Mouse (Mus musculus): Measurements from ENCODE around the gene Gm17387. TPM values are rescaled to one million over a fixed set of nuclear protein-coding genes. Genes with fewer than 3 reads are reported as not detected.
"Not testable (repeated sequence)": the region's sequence is repeated elsewhere in the genome, so short reads cannot be mapped to it uniquely, and the experiment has no call there.

Gm17387 gene
- polyA plus RNA-seq, 1 experiment from 2014 or later = not detected

DNA sequence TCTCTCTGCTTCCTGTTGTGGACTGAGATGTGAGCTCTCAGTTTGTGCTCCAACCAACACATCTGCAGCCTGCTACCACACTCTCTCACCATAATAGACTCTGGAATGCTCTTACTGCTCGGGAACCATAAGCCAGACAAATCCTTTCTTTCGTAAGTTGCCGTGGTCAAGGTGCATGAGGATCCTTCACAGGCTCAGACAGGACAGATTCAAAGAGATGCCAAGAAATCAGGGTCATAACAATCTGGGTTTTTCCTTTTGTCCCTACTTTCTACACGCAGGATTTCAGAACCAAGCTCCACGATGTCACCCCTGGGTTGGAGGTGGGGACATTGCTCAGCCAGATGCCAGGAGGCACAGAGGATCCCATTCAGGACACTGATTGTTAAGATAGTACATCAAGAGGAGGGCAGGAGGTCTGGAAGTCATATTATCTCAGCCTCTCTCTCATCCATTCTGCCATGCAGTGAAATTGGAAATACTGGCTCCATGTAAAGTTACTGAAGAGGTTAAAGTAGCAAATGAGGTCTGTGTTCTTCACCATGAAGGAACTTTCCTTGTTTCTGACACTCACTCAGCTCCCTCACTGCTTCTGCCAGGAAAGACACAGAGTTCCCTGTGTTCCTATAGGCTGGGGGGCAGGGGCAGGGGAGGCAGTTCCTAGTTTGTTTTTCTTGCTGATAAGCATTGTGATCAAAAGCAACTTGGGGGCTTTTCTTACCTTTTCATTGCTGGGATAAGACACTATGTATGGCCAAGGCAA lies 25.5 kb upstream of the Gm17387 start:
- Histone ChIP-seq H3K9me3 (no peaks in the 10 kb centered on the region), H3K36me3 (no peaks in the 10 kb centered on the region), H3K9ac (no peak overlapping the region), H3K4me3 (no peak overlapping the region), H3K4me2 (no peak overlapping the region), H3K4me1 (peaks cover 3% of the 10 kb centered on the region), H3K27ac (no peak overlapping the region), H3K27me3 (no peaks in the 10 kb centered on the region)
- ATAC-seq (ENCODE audit: borderline replicate concordance, extremely low read depth, low FRiP score, low TSS enrichment) = no peak
- 73% methylated on average over 5 of the region's 5 CpGs for WGBS

DNA sequence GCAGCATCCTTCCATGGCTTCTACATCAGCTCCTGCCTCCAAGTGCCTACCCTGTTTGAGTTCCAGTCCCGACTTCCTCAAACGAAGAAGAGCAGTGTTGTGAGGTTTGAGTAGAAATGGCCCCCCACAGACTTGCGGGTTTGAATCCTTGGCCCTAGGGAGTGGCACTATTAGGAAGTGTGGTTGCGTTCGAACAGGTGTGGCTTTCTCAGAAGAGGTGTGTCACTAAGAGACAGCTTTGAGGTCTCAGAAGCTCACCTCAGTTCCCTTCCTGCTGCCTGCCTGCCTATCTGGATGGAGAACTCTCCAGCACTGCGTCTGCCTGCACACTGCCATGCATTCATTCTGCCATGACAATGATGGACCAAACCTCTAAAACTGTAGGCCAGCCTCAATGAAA lies 22.5 kb upstream of the Gm17387 start:
- WGBS = 87% methylated on average over 6 of the region's 6 CpGs
- no peaks in the 10 kb centered on the region for H3K36me3 ChIP-seq
- no peaks in the 10 kb centered on the region for H3K9me3 ChIP-seq
- peaks cover 29% of the 10 kb centered on the region for H3K4me1 ChIP-seq
- H3K27me3 ChIP-seq = no peaks in the 10 kb centered on the region
- H3K4me2 ChIP-seq = no peak overlapping the region
- no peak for ATAC-seq (ENCODE audit: borderline replicate concordance, extremely low read depth, low FRiP score, low TSS enrichment)
- H3K4me3 ChIP-seq = no peak overlapping the region
- no peak overlapping the region for H3K9ac ChIP-seq
- no peak overlapping the region for H3K27ac ChIP-seq

DNA sequence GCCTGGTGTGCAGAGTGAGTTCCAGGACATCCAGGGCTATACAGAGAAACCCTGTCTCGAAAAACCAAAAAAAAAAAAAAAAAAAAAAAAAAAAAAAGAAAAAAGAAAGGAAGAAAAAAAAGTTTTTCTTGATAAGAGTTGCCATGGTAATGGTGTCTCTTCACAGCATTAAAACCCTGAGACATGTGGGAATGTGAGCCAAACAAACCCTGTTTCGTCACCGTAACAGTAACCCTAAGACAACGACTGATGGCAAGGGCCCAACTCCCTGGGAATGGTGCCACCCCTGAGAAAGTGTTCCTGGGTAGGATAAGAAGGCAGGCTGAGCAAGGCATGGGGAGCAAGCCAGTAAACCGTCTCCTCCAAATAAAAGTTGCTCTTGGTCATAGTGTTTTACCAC lies 22.0 kb upstream of the Gm17387 start:
- no peak overlapping the region for H3K4me2 ChIP-seq
- H3K4me1 ChIP-seq = peaks cover 29% of the 10 kb centered on the region
- no peak for ATAC-seq (ENCODE audit: borderline replicate concordance, extremely low read depth, low FRiP score, low TSS enrichment)
- H3K9ac ChIP-seq = no peak overlapping the region
- 53% methylated on average over 5 of the region's 5 CpGs for WGBS
- H3K9me3 ChIP-seq = no peaks in the 10 kb centered on the region
- no peak overlapping the region for H3K27ac ChIP-seq
- H3K27me3 ChIP-seq = no peaks in the 10 kb centered on the region
- no peaks in the 10 kb centered on the region for H3K36me3 ChIP-seq
- H3K4me3 ChIP-seq = no peak overlapping the region

DNA sequence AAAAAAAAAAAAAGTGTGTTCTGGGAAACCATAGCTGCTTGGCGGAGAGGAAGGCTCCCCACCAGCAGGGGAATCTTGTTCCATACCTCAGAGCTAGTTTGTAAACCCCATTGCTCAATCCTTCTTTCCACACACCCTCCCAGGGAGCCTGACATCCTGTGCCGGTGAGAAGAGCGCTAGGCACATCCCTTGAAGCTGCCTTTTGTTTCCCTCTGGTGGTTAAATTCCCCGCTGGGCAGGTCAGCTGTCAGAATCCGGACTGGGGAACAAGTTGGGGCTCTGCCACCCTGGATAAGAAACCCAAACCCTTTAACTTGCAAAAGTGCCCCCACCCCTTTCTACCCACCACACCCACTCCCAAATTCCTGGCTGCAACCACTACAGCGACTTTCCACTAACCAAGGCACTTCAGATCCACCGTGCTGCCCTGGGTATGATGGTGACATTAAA lies 20.6 kb upstream of the Gm17387 start:
- Histone ChIP-seq H3K27me3 (no peaks in the 10 kb centered on the region), H3K4me1 (peaks cover 29% of the 10 kb centered on the region), H3K36me3 (no peaks in the 10 kb centered on the region), H3K4me2 (peak overlapping the region; percentile 65), H3K9me3 (no peaks in the 10 kb centered on the region), H3K27ac (no peak overlapping the region), H3K9ac (no peak overlapping the region), H3K4me3 (0 out of 2 replicates have a peak overlapping the region, but pooled peaks have one; percentile 28)
- 8% methylated on average over 7 of the region's 7 CpGs for WGBS
- ATAC-seq (ENCODE audit: borderline replicate concordance, extremely low read depth, low FRiP score, low TSS enrichment) = peak; percentile 37; the same call in 1 of the 2 replicates

DNA sequence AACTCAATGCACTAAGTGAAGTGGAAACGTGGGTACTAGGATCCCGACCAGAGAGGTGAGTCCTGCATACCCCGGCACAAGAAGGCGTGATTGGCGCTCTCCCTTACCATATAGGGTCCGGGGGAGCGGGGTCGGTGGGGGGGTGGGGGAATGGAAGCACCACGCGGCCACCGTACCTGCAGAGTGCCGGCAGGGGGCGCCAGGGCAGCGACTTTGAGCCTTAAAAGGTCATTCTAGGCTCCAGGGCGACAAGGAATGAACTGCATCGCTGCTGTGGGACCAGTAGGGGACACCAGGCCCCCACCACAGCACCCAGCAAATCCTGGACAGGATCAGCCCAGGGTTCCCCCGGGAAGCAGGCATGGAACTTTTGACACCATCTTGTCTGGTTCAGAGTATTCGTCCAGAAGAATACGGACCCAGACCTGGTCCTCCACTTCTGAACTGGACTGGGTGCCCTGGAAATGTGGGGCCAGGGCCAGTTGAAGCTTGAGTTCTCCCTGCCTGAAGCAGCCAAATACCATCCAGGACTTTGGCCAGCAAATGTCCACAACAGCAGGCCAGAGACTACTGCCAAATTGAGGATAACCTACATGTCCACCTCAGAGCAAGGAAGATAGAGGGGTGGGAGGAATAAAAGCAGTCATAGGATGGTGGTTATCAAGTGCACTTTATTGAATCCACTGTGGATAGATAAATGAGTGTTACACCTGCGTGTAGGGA lies 19.8 kb upstream of the Gm17387 start:
- ATAC-seq (ENCODE audit: borderline replicate concordance, extremely low read depth, low FRiP score, low TSS enrichment) = peak; percentile 80
- Histone ChIP-seq H3K27ac (peak overlapping the region; percentile 57), H3K27me3 (no peaks in the 10 kb centered on the region), H3K9ac (0 out of 2 replicates have a peak overlapping the region, but pooled peaks have one; percentile 13), H3K4me1 (peaks cover 29% of the 10 kb centered on the region), H3K9me3 (no peaks in the 10 kb centered on the region), H3K4me2 (peak overlapping the region; percentile 65), H3K36me3 (no peaks in the 10 kb centered on the region), H3K4me3 (peak overlapping the region; percentile 28)
- WGBS = 6% methylated on average over 20 of the region's 20 CpGs

DNA sequence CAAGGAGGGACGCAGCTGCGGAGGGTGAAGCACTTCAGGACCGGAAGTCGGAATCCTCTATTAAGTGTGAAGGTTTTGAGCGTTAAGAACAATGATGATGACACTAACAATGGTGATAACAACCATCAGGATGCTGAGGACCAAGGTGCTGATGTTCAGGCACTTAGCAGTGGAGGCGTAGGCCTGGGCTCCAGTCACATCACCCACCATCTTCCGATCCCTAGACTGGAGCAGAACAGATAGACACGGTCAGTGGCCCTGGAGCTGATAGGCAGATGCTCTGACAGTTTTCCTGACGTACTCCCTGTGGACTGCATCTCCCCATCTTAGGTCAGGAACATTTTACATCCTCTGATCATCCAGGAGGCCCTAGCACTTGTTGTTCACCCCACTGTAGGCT lies 19.3 kb upstream of the Gm17387 start:
- ATAC-seq (ENCODE audit: borderline replicate concordance, extremely low read depth, low FRiP score, low TSS enrichment) = no peak
- Histone ChIP-seq H3K27ac (peak overlapping the region; percentile 57; the same call in 1 of the 2 replicates), H3K4me2 (peak overlapping the region; percentile 65), H3K9ac (peak overlapping the region; percentile 46; the same call in 1 of the 2 replicates), H3K9me3 (no peaks in the 10 kb centered on the region), H3K36me3 (no peaks in the 10 kb centered on the region), H3K4me3 (peak overlapping the region; percentile 50), H3K4me1 (peaks cover 29% of the 10 kb centered on the region), H3K27me3 (no peaks in the 10 kb centered on the region)
- 74% methylated on average over 9 of the region's 9 CpGs for WGBS

DNA sequence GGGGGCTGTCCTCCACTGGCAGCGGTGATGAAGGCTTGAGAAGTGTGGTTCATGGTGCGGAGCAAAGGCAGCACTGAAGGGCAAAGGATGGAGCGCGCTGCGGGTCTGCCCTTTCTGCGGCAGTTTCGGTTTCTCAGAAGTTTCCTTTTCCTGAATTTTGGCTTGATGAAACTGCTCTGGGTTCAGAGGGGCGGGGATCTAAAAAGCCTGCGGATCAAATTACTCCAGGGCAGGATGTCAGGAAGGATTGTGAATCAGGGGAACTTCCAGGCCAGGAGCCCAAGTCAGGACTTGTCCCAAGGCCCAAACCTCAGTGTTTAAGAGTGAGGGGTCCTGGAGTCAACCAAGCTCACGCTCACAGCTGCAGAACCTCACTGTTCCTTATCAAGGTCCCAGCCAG lies 18.3 kb upstream of the Gm17387 start, which contains the start of gene Ifitm3:
Gene Ifitm3, minus strand, starts transcription at position 178 of the 400 bp plus-strand sequence.
- H3K4me3 ChIP-seq = peak within 1 kb of the TSS; percentile 50
- no peaks in the 10 kb centered on the region for H3K36me3 ChIP-seq
- WGBS = 2% methylated on average over 10 of the region's 10 CpGs
- H3K27ac ChIP-seq = peak within 1 kb of the TSS; percentile 76
- H3K4me2 ChIP-seq = peak within 1 kb of the TSS; percentile 65
- peaks cover 29% of the 10 kb centered on the region for H3K4me1 ChIP-seq
- no peaks in the 10 kb centered on the region for H3K27me3 ChIP-seq
- H3K9ac ChIP-seq = peak within 1 kb of the TSS; percentile 46
- peak; percentile 27; the same call in 1 of the 2 replicates for ATAC-seq (ENCODE audit: borderline replicate concordance, extremely low read depth, low FRiP score, low TSS enrichment)
- no peaks in the 10 kb centered on the region for H3K9me3 ChIP-seq

DNA sequence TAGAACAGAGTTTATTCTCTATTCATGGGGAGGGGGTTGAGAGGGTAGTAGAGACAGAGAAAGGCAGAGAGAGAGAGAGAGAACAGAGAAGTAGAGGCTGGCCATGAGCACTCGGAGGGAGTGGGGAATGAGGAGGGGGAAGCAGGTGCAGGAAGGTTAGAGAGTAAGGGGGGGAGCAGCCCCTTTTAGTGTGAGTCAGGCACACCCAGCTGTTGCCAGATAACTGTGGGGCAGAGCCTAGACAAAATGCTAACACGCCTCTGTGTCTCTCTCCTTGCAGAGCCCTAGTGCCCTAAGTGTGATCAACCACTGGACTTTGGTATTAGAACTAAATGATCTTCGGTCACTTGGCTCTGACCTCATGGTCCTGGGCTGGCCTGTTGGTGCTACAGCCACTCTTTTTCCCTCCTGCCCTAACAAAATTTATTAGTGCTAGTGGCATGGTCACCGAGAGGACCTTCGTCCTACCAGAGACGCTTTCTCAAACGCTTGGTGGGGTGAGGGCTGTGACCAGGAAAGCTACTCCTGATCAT lies 17.6 kb upstream of the Gm17387 start:
- no peak for ATAC-seq (ENCODE audit: borderline replicate concordance, extremely low read depth, low FRiP score, low TSS enrichment)
- no peaks in the 10 kb centered on the region for H3K36me3 ChIP-seq

DNA sequence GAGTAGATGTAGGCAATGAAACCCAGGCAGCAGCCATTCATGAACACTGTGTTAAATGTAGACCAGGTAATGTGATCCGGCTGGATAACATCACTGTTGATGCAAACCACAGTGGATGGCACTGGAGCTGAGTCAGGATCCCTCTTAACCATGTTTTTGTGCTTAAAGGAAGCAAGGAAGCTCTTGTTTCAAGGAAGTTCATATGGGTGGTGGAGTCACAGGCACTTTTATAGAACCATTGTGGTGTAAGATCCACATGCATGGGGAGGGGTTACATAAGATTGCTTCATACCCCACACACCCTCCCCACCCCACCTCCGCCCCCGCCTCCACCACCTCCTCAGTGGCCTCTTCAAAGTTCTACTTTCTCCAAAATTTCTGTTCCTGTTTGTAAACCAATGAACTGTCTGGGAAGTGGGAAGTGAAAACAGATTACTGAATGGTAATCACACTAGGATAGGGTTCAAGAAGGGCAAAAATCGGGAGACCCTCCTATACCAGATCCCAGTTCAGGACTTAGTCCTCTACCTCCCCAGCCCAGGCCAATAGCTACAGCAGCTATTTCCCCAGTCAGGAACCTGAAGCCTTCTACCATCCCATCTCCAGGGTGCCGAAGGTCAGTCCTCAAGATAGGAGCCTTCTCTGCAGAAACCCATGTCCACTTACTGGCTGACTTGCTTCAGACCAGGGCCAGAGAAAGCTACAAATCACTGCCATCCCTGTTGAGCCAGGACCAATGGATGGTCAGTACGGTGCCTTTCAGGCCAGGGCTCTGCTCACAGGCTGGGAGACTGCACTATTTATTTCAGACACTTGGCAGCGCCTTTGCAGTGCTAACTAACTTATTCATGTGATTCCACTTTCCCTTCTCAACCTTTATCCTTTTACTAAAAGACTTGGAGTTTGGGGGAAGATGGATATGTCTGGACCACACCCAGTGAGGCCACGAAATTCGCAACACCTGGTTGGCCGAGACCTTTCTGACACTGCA lies 11.9 kb upstream of the Gm17387 start:
- Histone ChIP-seq H3K9ac (no peak overlapping the region), H3K27ac (no peak overlapping the region), H3K4me2 (no peak overlapping the region), H3K9me3 (no peaks in the 10 kb centered on the region), H3K36me3 (no peaks in the 10 kb centered on the region), H3K4me1 (no peaks in the 10 kb centered on the region), H3K27me3 (no peaks in the 10 kb centered on the region), H3K4me3 (no peak overlapping the region)
- 78% methylated on average over 10 of the region's 10 CpGs for WGBS
- no peak for ATAC-seq (ENCODE audit: borderline replicate concordance, extremely low read depth, low FRiP score, low TSS enrichment)

More for the DNA sequence above, 17.6 kb upstream of the Gm17387 start:
- peak overlapping the region; percentile 76 for H3K27ac ChIP-seq
- no peak overlapping the region for H3K9ac ChIP-seq
- 83% methylated on average over 7 of the region's 7 CpGs for WGBS
- H3K4me3 ChIP-seq = no peak overlapping the region
- H3K27me3 ChIP-seq = no peaks in the 10 kb centered on the region
- H3K9me3 ChIP-seq = no peaks in the 10 kb centered on the region
- H3K4me1 ChIP-seq = peaks cover 29% of the 10 kb centered on the region
- peak overlapping the region; percentile 65; the same call in 1 of the 2 replicates for H3K4me2 ChIP-seq

DNA sequence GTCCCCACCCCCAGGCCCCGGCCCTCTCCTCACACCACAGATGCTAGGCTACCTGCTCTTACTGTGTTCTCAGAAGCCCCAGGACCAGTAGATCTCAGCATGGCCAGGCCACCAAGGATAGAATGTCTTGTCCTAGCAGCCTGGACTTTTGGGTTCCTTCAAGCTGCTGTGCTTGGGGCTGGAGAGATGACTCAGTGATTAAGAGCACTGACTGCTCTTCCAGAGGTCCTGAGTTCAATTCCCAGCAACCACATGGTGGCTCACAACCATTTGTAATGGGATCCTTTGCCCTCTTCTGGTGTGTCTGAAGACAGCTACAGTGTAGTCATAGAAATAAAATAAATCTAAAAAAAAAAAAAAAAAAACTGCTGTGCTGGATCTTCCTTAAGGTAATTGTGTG lies 11.1 kb upstream of the Gm17387 start, which contains the start of gene Ifitm6:
Gene Ifitm6, minus strand, starts transcription at position 101 of the 400 bp plus-strand sequence.
- WGBS = 86% methylated on average over 1 of the region's 1 CpGs
- not testable (repeated sequence) for H3K27ac ChIP-seq, H3K9me3 ChIP-seq

DNA sequence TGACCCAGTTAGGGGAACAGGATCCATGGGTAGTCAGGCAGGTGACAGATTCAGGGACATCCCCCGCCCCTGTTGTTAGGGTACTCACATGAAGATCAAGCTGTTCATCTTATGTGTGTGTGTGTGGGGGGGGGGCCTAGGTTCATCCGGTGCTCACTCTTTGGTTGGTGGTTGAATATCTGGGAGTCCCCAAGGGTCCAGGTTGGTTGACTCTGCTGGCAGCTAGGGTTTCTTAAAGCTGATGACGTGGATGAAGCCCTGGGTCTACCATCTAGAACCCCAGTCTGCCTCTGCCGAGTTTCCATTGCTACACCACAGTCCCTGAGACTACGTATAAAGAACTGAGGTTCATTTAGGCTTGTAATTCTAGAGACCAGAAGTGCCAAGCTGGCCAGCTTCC lies 9.9 kb upstream of the Gm17387 start:
- no peak overlapping the region for H3K4me2 ChIP-seq
- no peak overlapping the region for H3K9ac ChIP-seq
- ATAC-seq (ENCODE audit: borderline replicate concordance, extremely low read depth, low FRiP score, low TSS enrichment) = no peak
- no peaks in the 10 kb centered on the region for H3K27me3 ChIP-seq
- H3K9me3 ChIP-seq = no peaks in the 10 kb centered on the region
- H3K36me3 ChIP-seq = no peaks in the 10 kb centered on the region
- H3K27ac ChIP-seq = no peak overlapping the region
- no peaks in the 10 kb centered on the region for H3K4me1 ChIP-seq
- WGBS = 94% methylated on average over 5 of the region's 5 CpGs
- no peak overlapping the region for H3K4me3 ChIP-seq

More for the DNA sequence above, 11.1 kb upstream of the Gm17387 start, which contains the start of gene Ifitm6:
- not testable (repeated sequence) for H3K27me3 ChIP-seq; H3K4me1 ChIP-seq; H3K36me3 ChIP-seq; H3K9ac ChIP-seq; ATAC-seq (ENCODE audit: borderline replicate concordance, extremely low read depth, low FRiP score, low TSS enrichment); H3K4me2 ChIP-seq; H3K4me3 ChIP-seq
